Mouse (Mus musculus) central nervous system, embryonic 14 days (tissue): ENCODE results near the gene Kif23. TPM values are rescaled to one million over a fixed set of nuclear protein-coding genes. Genes with fewer than 3 reads are reported as not detected.

Experiments used
- polyA plus RNA-seq: library from polyadenylated mRNA; depleted of rRNA; stranded (reverse); fragments of >200 nt; gene quantifications from 2 replicates; pipeline ENCODE4 v1.2.3, GENCODE M21; 2012; rRNA removed

Kif23 gene
- polyA plus RNA-seq, result 36.4 and 38.1 TPM in 2 replicates

GRCm38 (mm10) chr9:61946623-61947401 is at the start of gene Kif23:
Gene Kif23 (minus strand): TSS chr9:61946774.

DNA sequence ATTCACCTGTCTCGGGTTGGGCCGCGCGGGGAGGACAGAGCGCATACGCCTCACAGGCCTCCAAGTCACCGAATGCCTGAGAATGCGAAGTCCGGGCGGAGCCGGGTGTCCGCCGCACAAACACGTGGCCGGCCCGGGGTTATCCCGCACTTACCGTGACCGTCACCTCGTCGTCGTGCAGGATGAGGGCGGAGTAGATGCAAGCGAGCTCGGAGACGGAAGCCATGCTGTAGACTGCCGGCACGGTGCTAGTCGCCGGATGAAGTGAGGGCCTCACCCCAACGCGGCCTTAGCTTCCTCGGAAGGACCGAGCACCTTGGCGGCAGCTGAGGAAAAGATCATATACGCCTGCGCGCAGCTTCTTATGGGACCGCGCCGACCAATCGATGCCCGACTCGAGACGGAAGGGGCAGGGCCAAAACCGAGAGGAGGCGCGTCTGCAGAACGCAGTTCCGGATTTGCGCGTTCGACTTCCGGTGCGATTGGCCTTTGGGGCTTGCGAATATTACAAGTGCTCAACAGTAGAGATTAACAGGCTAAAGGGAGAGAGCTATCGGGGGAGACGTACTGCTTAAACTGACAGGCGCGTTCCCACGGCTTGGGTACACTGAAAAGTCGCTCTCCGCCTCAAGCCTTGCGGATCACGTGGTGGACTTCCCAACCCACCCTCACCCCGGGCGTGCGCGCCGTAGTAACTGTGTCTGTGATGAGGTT is 32.2 kb downstream of the Kif23 start, which contains the start of gene Rplp1:
Rplp1 (minus strand) TSS at position 340 of the 714 bp plus-strand sequence.

Other genes with a start within 250 kb of the Kif23 start
- 5,733 and 5,753 TPM in 2 replicates for gene Rplp1, start 32.2 kb downstream of the Kif23 start, polyA plus RNA-seq
- 0.22 and 0.53 TPM in 2 replicates for gene Paqr5, start 80.1 kb upstream of the Kif23 start, polyA plus RNA-seq
- gene Glce, start 175.9 kb upstream of the Kif23 start, polyA plus RNA-seq, result 11.6 and 13.4 TPM in 2 replicates